Mouse (Mus musculus): ENCODE data around the gene Cox20.
A peak's percentile ranks its signal among the peaks of the same experiment; 100 is the strongest.
"Not testable (repeated sequence)": the region's sequence is repeated elsewhere in the genome, so short reads cannot be mapped to it uniquely, and the experiment has no call there.

Cox20 gene

DNA sequence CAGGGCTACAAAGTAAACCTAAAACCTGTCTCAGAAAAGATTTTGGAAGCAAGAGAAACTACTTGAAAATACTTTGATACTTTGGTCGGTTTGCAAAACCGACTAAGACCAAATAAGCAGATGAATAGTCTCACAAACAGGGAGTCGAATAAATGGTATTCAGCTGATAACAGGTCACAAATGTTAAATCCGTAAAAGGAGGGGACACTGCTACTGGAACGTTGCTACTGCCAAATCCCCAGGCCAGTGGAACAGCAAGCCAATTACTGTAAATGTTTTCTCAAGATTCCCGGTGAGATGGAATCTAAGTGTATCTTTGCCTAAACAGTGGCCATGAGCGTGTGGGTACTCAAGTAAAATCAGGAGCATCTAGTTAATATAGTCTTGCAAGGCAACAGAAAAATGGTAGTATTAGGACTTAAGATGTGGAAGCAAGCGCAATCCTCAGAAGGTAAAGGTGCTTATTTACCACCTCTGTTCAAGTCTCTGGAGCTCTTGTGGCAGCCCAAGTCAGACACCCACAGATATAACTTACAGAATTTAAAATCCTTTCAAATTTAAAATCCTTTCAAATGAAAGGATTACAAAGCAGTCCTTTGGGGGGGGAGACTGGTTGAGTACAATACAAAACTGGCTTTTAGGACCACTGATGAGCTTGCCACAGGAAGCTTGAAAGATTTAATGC, 1.2 kb downstream of the Cox20 start:
- ATAC-seq (ENCODE audit: insufficient number of reproducible peaks, low FRiP score, low TSS enrichment): no peak

- no peak for ATAC-seq (ENCODE audit: insufficient number of reproducible peaks, low FRiP score, low TSS enrichment)
Observed at GRCm38 (mm10) chr1:178320723-178321590, 2.0 kb downstream of the Cox20 start.

GRCm38 (mm10) chr1:178321730-178322357, 2.9 kb downstream of the Cox20 start:
- no peak for ATAC-seq (ENCODE audit: insufficient number of reproducible peaks, low FRiP score, low TSS enrichment)

- no peak for ATAC-seq (ENCODE audit: insufficient number of reproducible peaks, low FRiP score, low TSS enrichment)
Observed at GRCm38 (mm10) chr1:178323235-178323634, 4.3 kb downstream of the Cox20 start.

DNA sequence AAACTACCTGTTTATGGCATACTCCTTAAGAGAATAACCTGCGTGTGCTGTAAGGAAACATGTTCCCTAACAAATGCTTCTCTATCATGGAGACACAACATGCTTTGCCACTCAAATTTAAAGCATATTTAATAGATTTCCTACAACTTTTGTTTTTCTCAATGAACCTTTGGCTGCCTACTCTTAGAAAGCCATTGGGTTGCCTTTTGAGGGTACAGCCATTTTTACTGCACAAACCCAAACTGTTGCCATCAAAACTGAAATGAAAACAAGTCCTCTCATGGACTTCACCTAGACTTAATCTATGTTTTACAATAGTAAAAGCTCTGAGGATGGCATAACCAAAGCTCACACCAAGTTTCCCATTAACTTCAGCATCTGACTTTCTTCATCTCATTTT, 5.6 kb downstream of the Cox20 start:
- ATAC-seq (ENCODE audit: insufficient number of reproducible peaks, low FRiP score, low TSS enrichment): no peak

- no peak for ATAC-seq (ENCODE audit: insufficient number of reproducible peaks, low FRiP score, low TSS enrichment)
Observed at GRCm38 (mm10) chr1:178326357-178326756, 7.4 kb downstream of the Cox20 start.

DNA sequence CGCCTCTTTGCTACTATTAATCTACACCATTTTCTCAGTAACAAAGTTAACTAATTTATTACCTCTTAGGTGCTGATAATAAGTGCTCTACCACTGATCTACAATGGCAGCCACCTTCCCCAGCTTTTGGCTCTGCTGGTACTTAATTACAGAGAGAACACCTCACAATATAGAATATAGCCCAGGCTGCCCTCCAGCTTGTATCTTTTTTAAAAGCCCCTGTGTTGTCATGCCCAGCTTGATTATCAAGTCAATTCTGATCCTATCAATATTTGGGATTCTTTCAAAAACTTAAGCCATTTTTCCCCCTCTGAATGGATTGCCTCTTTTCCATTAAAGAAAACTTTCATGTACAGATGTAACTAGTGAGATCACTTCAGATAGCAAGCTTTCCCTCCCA, 8.0 kb downstream of the Cox20 start:
- ATAC-seq (ENCODE audit: insufficient number of reproducible peaks, low FRiP score, low TSS enrichment): no peak

DNA sequence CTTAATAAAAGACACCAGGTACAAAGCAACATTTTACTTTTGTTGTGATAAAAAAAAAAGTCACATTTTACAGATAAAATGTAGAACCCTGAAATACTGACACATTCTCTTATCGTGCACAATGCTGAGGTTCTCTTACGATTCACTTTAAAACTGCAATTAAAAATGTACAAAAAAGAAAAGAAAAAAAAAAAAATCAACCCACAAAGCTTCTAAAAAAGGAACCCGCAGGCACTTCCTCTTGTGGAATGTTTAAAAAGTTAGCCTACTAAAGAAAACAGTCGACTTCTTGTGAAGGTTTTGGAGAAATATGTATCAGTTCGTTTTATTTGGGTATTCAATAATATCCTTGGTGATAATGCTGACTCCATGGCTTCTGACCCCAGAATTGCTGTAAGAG, 10.1 kb downstream of the Cox20 start:
- ATAC-seq (ENCODE audit: insufficient number of reproducible peaks, low FRiP score, low TSS enrichment): no peak

DNA sequence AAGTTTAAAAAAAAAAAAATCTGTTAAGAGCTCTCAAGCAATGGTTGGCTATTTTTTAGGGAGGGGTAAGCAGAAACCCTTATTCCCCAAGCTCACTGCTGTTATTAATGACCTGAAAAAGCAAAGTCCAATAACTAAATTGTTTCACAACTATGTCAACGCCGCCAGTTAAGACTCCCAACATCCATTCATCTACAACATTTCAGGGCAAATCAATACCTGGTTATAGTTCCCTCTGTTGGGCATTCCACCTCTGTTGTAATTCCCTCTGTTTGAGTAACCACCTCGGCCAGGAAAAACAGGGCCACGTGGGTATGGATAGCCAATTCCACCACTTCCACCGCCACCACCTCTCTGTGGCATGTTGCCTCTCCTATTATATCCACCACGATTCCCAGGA, 11.0 kb downstream of the Cox20 start:
- no peak for ATAC-seq (ENCODE audit: insufficient number of reproducible peaks, low FRiP score, low TSS enrichment)

DNA sequence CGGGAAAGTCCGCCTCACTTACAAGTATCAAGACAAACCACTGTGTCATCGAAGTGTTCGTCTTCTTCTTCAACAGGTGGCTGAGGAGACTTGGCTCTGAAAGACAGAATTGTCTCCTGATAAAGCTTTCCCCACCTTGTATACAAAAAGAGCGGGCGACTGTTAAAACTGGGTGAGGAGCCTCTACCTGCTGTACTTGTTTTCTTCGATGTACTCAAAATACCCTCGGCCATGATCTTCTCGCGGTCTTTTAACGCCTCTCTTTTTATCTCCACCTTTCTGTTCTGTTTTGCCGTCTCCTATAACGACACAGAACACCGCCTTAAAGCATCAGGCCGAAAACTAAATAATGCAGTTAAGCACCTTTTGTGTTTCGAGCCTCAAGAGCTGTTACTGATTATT, 16.9 kb downstream of the Cox20 start:
- no peak for ATAC-seq (ENCODE audit: insufficient number of reproducible peaks, low FRiP score, low TSS enrichment)

DNA sequence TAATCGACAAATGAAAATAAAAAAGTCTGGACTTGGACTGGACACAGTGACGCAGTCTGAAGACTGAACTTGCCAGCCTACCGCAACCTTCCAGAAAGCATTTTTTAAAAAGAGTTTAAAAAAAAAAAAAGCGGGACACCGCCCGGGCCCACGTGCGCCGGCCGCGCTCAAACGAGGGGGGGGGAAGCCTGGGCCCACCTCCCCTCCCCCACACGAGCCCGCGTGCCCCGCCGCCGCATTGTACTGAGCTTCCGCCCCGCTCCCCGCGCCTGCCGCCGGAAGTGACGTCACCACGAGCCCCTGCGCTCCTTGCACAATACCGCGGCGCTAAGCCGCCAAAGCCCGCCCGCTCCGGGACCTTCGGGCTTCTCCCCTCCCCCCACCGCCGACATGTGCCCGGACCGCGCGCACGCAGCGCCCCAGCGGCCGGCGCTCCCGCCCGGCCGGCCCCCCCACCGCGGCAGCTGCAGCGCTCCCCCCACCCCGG, 17.4 kb downstream of the Cox20 start:
- peak; percentile 72 for ATAC-seq (ENCODE audit: insufficient number of reproducible peaks, low FRiP score, low TSS enrichment)

DNA sequence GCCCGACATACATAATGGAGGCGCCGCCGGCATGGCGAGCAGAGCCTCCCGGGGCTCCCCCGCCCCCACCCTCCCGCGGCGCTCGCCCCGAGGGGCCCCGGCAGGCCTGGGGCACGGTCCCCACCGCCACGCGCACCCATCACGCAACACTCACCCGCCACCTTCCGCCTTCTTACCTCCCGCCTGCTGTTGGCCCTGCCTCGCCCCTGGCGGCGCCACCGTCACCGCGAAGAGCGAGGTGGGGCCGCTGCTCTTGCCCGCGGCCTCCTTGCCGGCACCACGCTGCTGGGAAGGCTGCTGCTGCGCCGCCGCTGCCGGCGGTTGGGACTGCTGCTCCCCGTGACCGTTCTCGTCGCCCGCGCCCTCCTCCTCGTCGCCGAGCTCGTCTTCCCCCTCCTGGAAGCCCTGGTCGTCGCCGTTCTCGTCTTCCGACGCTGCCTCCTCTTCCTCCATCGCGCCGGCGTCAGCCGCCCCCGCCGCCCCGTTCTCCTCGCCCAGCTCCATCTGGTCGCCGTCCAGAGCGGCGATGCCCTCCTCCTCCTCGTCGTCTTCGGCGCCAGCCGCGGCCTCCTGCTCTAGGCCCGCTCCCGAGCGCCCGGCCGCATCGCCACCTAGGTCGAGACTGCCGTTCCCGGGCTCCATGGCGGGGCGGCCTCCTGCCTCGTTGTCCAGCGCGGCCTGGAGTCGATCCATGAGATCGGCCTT, 18.0 kb downstream of the Cox20 start:
- peak; percentile 32 for ATAC-seq (ENCODE audit: insufficient number of reproducible peaks, low FRiP score, low TSS enrichment)

GRCm38 (mm10) chr1:178337551-178338317, 18.8 kb downstream of the Cox20 start, which contains the start of gene Hnrnpu:
Gene Hnrnpu, minus strand, starts transcription at chr1:178337797.
- ATAC-seq (ENCODE audit: insufficient number of reproducible peaks, low FRiP score, low TSS enrichment): peak; percentile 82

DNA sequence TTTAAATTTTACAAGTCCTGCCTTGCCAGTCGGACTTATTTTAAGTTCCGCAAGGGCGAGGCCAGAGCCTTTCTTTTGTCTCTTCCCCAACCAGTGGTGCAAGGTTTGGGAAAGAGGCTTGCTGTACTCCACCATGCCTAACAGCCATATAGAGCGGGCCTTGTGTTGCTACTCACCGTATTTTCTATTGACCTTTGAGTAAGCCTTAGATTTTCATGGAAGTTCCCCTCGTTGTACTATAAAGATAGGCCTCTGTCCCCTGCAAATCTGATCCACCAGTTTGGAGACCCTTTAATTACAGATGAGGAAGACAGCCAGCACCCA, 19.4 kb downstream of the Cox20 start:
- ATAC-seq (ENCODE audit: insufficient number of reproducible peaks, low FRiP score, low TSS enrichment): no peak

DNA sequence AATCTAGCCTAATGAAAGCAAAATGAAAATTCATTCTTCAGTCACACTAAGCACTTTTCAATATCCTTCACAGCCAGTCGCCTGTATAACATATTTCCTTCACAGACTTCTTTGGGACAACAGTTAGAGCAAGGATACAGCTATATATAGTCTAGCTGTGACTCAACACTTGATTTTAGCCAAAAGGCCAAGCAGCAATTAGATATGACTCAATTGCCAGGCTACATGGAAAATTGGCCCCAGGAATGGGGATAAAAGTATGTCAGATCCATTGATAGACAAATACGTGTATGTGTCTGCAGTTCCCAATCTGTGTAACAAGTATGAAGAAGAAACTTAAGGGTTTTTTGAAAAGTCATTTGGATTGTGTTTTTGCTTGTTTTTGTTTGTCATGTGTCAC, 21.3 kb downstream of the Cox20 start:
- ATAC-seq (ENCODE audit: insufficient number of reproducible peaks, low FRiP score, low TSS enrichment): no peak

DNA sequence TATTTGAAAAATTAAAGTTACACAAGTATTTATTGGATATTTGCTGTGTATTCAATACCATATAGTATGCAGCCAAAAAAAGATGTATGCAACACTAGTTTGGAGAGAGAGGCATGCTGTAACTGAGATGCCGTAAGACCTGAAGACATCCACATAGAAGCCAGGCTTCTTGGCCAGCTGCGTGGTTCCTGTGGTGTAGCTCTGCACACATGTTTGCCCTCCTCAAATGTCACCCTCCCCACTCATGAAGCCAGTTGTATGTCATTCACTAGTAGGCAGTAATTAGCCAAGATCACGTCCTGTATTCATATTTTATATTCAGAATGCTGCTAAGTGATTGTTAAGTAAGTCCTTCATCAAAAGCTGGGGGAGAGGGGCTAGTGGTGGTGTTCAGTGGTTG, 22.5 kb downstream of the Cox20 start:
- no peak for ATAC-seq (ENCODE audit: insufficient number of reproducible peaks, low FRiP score, low TSS enrichment)

GRCm38 (mm10) chr1:178342063-178342462, 23.1 kb downstream of the Cox20 start:
- ATAC-seq (ENCODE audit: insufficient number of reproducible peaks, low FRiP score, low TSS enrichment): no peak

DNA sequence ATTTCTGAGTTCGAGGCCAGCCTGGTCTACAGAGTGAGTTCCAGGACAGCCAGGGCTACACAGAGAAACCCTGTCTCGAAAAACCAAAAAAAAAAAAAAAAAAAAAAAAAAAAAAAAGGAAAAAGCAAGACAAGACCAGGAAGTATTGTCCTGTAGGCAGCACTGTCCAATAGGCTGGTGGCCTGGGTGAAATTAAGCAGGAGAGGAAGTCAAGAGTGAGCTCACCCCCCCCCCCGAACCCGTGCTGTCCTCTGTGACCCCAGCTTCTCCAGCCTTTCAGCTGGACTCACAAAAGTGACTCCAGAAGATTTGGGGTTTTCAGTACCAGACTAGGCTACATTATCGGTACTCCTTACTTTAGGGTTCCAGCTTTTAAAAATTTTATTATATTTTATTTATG, 23.7 kb downstream of the Cox20 start:
- no peak for ATAC-seq (ENCODE audit: insufficient number of reproducible peaks, low FRiP score, low TSS enrichment)

GRCm38 (mm10) chr1:178344071-178344805, 25.3 kb downstream of the Cox20 start:
- not testable (repeated sequence) for ATAC-seq (ENCODE audit: insufficient number of reproducible peaks, low FRiP score, low TSS enrichment)

Data from cerebellum, adult (tissue).